Mouse (Mus musculus): ENCODE data around the gene Slc22a12. TPM values are rescaled to one million over a fixed set of nuclear protein-coding genes. Genes with fewer than 3 reads are reported as not detected.

Slc22a12 gene
- total RNA-seq, 2 experiments from 2014 or later, result 0.11 TPM; not detected in 1

DNA sequence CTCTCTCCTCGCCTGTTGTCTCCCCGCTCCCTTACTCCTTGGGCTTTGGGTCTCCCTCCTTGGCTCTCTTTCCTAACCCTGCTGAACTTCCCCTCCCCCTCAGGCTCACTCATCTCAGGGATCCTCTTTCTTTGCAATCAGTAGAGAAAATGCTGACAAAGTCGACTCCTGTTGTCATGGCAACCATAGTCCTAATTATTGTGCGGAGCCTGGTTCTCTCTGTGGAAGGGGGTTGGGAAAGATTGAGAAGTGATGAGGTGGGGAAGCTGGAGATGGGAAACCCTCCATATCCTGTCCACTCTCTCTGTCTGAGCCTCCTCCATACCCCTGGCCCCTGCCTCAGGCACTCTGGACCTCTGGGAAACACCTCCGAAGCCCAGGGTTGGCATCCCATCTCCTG lies 24.2 kb downstream of the Slc22a12 start:
- no peak for DNase-seq (ENCODE audit: low spot score)

DNA sequence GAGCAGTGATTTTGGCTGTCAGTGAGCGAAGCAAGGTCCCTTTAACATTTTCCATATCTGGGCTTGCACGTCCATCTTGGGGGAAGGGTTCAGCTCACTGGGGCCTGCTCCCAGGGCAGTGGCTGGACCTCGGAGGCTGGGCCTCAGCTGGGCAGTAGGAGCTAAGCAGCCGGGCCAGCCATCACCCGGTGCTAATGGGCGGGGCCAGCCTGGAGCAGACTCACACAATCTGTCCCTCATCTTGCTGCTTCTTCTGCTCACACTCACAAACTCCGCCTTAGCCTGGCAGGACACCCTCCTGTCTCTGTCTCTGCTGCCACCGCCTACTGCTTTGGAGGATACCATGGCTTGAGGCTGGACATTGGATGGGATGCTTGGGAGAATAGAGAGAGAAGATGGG lies 26.7 kb downstream of the Slc22a12 start:
- no peak for DNase-seq (ENCODE audit: low spot score)

DNA sequence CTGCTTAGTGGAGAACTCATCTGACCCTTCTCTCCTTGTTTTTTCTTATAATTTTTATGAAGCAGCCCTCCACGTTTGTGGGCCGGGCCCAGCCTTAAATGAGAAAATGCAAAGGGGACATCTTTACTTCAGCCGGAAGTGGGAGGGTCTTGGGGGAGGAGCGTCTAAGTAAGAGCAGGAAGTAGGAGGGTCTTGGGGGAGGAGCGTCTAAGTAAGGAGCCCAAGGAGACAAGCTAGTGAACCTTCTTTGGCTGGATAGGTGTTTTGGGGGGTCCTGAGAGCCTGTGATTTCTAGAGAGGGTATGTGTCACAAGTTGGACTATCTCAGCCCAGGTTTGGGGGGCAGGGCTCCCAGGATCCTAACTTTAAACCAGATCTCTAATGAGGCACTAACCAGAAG lies 27.4 kb downstream of the Slc22a12 start:
- no peak for DNase-seq (ENCODE audit: low spot score)

GRCm38 (mm10) chr19:6514940-6515339 lies 27.9 kb downstream of the Slc22a12 start:
- DNase-seq (ENCODE audit: low spot score), result no peak

DNA sequence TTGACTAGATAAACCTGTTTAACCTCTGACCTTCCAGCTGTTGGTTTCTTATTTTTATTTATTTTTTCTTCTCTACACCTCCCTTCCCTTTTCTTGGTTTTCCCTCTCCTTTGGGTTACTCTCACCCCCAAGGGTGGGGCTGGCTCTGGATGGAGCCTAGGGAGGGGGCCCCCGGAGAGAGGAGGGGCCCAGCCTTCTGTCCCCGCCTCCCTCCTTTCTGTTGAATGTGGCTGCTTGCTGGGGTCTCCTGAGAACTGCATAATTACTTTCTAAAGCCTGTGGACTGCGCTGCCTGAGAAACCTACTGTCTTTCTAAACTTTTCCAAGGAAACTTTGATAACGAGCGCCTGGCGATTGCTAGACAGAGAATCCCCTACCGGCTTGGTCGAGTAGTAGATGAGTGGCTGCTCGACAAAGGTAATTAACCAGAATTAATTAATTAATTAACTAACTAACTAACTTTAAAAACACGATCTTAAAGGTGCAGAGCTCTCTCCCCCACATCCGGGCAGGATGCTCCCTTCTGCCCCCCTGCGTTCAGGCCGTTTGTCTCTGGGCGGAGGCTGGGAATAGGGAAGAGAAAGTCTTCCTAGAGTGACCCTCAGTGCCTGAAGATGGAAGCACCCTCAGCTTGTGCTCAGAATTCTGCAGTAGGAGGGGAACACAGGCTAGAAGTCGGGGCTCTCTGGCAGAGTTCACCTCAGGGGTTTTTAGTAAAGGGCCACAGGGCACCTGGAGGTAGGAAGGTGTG lies 29.3 kb downstream of the Slc22a12 start:
- DNase-seq (ENCODE audit: low spot score), result no peak

GRCm38 (mm10) chr19:6510546-6510945 lies 32.3 kb downstream of the Slc22a12 start:
- no peak for DNase-seq (ENCODE audit: low spot score)

- no peak for DNase-seq (ENCODE audit: low spot score)
Observed at GRCm38 (mm10) chr19:6509881-6510280, 33.0 kb downstream of the Slc22a12 start.

- no peak for DNase-seq (ENCODE audit: low spot score)
Observed at GRCm38 (mm10) chr19:6507393-6507792, 35.4 kb downstream of the Slc22a12 start.

DNA sequence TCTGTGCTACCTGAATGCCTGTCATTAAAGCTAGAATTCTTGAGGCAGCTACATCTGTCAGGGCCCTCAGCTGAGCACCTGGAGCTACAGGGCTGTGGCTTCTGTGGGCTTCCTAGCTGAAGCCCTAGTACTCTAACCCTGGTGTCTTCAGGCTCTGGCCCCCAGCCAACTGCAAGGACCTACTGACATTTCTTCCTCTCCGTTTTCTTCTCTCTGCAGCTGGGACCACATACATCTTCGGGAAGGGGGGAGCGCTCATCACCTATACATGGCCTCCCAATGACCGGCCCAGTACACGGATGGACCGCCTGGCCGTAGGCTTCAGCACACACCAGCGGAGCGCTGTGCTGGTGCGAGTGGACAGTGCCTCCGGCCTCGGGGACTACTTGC lies 38.2 kb downstream of the Slc22a12 start:
- no peak for DNase-seq (ENCODE audit: low spot score)

GRCm38 (mm10) chr19:6503926-6504655 lies 38.7 kb downstream of the Slc22a12 start:
- no peak for DNase-seq (ENCODE audit: low spot score)

GRCm38 (mm10) chr19:6502543-6503319 lies 40.1 kb downstream of the Slc22a12 start:
- peak; percentile 32 for DNase-seq (ENCODE audit: low spot score)

- DNase-seq (ENCODE audit: low spot score), result no peak
Observed at GRCm38 (mm10) chr19:6502035-6502541, 40.7 kb downstream of the Slc22a12 start.

- DNase-seq (ENCODE audit: low spot score), result no peak
Observed at GRCm38 (mm10) chr19:6500636-6501025, 42.2 kb downstream of the Slc22a12 start.

DNA sequence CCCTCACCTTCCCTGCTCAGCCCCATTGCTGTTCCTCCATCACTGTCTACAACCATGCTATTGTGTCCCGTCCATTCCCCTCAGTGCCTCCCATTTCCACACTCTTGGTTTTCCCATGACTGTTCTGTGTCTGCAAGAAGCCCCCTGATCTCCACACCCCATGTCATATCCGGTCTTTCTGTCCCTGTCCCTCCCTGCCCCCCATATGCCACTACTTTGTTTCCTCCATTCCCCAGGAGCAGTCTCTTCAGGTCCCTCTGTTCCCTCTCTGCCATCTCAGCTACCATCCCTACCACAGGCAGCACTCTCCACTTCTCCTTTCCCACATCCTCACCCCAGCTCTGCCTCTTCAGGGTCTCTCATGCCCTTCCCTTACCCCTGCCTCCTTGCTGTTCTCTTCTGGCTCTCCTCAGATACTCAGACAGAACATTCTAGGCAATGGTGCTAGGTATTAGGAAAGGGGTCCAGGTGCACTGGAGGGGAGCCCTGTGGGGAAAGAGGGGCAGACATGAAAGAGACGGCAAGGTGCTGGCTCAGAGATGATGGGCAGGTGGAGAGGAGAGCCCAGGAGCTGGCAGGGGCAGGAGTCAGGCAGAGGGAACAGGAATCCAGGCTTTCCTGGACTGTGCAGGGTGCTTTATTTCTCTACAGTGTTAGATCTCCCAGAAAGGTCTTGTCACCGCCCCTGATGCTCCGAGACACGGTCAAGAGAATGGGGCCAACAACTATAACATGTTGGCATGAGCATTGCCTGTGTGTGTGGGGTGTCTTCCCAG lies 42.8 kb downstream of the Slc22a12 start:
- DNase-seq (ENCODE audit: low spot score), result no peak

- no peak for DNase-seq (ENCODE audit: low spot score)
Observed at GRCm38 (mm10) chr19:6498350-6499131, 44.3 kb downstream of the Slc22a12 start.

DNA sequence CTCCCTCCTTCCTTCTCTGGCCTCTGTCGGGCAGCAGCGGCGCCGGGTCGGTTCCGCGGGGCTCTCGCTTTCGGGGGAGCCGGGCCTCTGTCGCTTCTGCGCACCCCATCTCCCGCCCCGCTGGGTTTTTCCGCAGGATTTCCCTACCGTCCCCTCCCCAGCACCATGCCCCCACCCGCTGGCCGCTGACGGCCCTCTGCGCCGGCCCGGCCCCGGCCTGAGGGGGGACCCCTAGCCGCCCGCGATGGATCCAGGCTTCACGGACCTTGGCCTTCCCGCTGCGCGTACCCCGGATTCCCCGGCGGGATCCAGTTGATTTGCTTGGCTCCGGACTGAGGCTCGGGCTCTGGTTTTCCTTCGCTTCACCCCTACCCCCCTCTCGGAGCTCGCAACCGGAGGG lies 45.0 kb downstream of the Slc22a12 start:
- DNase-seq (ENCODE audit: low spot score), result no peak

DNA sequence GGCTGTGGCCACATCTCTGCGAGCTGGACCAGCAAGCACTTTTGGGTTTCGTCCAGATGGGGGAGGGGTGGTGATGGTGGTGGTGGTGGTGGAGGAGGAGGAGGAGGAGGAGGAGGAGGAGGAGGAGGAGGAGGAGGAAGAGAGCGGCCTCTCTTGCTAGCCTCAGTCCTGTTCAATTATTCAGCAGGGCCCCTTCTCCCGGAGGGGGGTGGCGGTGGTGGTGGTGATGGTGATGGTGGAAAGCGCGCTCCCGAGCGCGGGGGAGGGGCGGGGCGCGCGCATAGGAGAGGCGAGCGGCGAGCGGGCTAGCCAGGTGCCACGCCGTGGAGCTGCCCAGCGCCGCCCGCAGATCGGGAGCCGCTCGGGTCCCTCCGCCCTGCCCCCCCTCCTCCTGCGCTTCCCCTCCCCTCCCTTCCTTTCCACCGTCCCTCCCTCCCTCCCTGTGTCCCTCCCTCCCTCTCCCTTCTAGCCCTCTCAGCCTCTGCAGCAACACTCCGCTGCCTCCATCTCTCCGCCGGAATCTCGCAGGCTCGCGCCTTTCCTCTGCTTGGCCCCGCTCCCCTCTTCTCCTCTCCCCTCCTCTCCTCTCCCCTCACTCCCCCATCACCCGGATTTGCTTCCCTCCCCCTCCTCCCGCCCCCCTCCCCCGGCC lies 45.6 kb downstream of the Slc22a12 start:
- no peak for DNase-seq (ENCODE audit: low spot score)

DNA sequence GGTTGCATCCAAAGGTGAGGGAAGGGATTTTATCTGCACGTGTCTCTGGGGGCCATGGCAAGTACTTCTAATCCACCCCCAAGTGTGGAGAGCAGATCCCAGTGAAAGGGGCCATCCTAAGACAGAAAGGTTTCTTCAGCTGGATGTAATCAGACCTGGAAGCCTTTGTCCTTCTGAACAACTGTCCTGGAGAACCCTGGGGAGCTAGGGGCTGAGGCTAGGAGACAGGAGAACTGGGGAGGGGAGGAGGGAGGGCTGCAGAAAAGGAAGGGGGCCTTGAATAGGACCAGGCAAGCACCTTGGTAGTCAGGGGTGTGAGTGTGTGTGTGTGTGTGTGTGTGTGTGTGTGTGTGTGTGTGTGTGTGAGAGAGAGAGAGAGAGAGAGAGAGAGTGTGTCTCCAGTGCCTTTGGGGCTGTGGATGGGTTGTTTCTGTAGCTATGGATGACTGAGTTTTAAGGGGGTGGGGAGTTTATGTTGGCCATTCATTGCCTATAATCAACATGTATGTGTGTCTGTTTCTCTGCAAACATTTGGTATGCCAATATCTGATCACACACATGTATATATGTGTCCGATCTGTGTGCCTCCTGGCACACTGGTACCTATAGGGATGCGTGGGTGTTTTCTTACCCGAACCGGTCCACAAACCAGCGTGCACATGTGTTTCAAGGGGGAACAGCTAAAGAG lies 46.2 kb downstream of the Slc22a12 start:
- no peak for DNase-seq (ENCODE audit: low spot score)

DNA sequence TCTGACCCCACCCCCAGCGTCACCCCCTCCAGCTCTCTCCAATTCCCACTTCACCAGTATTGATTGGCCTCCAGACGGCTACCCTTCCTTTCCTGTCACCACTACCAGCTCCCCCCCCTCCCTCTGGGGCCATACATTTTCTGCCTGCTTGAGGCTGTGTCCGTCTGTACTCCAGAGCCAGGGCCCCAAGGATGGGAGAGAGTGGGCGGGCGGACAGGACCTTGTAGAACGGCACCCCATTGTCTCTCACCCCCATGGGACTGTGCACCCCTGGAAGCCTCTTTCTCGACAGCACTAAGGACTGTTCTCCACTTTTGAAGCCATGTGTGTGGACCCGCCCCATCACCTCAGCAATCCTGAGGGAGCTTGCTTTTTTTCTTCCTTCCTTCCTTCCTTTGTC lies 47.1 kb downstream of the Slc22a12 start:
- DNase-seq (ENCODE audit: low spot score), result no peak
